Mouse (Mus musculus): ENCODE results near the gene Slc27a5. TPM values are rescaled to one million over a fixed set of nuclear protein-coding genes. Genes with fewer than 3 reads are reported as not detected.

Slc27a5 gene
- polyA plus RNA-seq, 1 experiment from 2014 or later = 0.32 TPM

DNA sequence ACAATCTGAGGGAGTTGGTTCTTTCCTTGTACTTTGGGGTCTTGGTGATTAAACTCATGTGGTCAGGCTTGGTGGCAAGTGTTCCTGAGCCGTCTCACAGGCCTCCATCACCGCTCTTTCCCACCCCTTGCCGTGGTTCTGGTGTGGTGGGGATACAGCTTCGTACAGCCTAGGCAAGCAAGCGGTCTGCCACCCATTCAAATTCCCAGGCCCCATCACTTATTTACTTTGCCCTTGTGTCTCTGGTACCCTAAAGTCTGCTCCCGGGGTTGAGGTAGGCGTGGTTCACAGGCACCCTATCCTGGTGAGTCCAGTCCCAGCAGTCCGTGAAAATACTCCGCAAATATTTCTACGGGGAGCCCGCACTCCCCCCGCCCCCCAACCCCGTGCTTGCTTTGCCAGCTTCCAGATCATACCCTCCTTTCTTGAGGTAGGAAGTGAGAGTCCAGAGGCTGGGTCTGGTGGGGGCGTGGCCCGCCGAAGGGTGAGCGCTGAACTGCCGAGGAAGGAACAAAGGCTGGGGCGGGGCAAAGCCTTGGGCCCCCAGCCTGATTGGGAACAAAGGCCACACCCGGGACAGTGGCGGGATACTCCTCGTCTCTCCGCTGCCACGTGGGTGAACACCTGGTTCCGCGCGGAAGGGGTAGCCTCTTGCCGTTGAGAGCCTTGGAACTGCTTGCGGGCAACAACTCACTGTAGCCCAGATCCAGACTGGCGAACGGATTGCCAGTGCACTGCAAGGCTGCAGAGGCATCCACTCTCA is 25.0 kb upstream of the Slc27a5 start:
- Histone ChIP-seq H3K4me3 (peak overlapping the region; percentile 90), H3K27me3 (no peaks in the 10 kb centered on the region), H3K27ac (replicated peaks) (peak overlapping the region; percentile 98), H3K9me3 (no peaks in the 10 kb centered on the region), H3K9ac (peak overlapping the region; percentile 94), H3K36me3 (peaks cover 27% of the 10 kb centered on the region), H3K4me1 (replicated peaks) (peaks cover 42% of the 10 kb centered on the region), H3K4me2 (peak overlapping the region; percentile 97)
- peak; percentile 33 for ATAC-seq (ENCODE audit: low read depth)
- WGBS = 3% methylated on average over 31 of the region's 31 CpGs

DNA sequence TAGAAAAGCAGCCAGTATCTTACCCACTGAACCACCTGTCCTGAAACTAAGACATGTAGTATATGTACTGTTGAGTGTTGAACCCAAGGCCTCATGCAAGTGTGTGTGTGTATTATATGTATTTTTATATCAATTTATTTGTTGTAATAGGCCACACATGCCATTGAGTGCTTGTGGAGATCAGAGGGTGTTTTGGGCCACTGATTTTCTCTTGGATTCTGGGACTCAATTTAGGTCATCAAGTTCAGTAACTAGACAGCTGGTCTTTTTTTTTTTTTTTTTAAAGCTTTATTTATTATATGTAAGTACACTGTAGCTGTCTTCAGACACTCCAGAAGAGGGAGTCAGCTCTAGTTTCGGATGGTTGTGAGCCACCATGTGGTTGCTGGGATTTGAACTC is 17.2 kb upstream of the Slc27a5 start:
- Histone ChIP-seq H3K9ac (no peak overlapping the region), H3K4me3 (no peak overlapping the region), H3K27me3 (no peaks in the 10 kb centered on the region), H3K27ac (replicated peaks) (no peak overlapping the region), H3K4me1 (replicated peaks) (peaks cover 7% of the 10 kb centered on the region), H3K4me2 (no peak overlapping the region), H3K9me3 (no peaks in the 10 kb centered on the region), H3K36me3 (no peaks in the 10 kb centered on the region)
- WGBS = 91% methylated on average over 1 of the region's 1 CpGs
- ATAC-seq (ENCODE audit: low read depth) = no peak

DNA sequence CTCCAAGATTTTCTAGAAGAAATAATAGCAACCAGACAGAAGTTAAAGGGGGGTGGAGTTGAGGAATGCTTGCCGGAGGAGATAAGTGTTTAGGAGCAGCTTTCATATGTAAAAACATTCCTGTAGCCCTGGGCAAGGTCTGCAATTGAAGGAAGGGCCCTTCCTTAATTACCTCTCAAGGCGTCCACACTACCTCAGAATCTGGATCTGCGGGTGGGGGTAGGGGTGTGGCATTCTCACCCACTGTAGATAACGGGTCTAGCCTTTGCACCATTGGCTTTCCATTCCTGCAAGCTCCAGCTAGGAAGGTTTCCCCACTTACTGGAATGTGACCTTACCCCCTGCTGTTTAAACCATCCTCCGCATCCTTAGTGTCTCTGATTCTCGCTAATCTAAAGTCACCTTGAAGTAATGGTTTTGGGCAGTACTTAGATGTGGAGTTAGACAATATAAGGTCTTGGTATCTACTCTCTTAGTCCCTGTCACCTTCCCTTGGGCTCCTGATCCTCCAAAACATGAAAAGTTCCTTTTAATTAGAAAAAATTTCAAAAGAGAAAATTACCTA is 16.4 kb upstream of the Slc27a5 start:
- no peak overlapping the region for H3K4me3 ChIP-seq
- H3K27ac ChIP-seq (replicated peaks) = no peak overlapping the region
- H3K4me2 ChIP-seq = no peak overlapping the region
- peaks cover 9% of the 10 kb centered on the region for H3K4me1 ChIP-seq (replicated peaks)
- no peak for ATAC-seq (ENCODE audit: low read depth)
- 31% methylated on average over 6 of the region's 6 CpGs for WGBS
- no peaks in the 10 kb centered on the region for H3K9me3 ChIP-seq
- H3K9ac ChIP-seq = 0 out of 2 replicates have a peak overlapping the region, but pooled peaks have one; percentile 38
- H3K36me3 ChIP-seq = no peaks in the 10 kb centered on the region
- H3K27me3 ChIP-seq = no peaks in the 10 kb centered on the region

DNA sequence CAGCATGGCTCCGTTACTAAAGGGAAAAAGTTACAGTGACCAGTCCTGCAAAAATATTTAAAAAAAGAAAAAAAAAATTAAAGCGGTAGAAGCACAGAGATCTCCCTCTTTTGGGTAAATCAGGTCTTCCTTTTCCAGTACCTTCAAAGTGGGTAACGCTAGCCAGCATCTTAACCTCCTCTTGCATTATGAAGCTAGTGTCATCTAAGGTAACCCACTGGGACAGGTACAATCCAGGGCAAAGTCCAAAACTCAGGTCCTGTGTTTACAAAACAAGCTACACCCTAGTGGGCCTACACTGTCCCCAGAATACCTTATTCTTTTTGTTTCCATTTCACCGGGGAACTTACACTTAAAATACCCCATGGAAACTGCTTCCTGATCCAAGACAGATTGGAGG is 15.7 kb upstream of the Slc27a5 start:
- WGBS = 60% methylated on average over 4 of the region's 4 CpGs
- H3K9me3 ChIP-seq = no peaks in the 10 kb centered on the region
- no peaks in the 10 kb centered on the region for H3K27me3 ChIP-seq
- H3K4me1 ChIP-seq (replicated peaks) = peaks cover 12% of the 10 kb centered on the region
- H3K9ac ChIP-seq = peak overlapping the region; percentile 38; the same call in 1 of the 2 replicates
- H3K4me2 ChIP-seq = no peak overlapping the region
- no peak for ATAC-seq (ENCODE audit: low read depth)
- no peak overlapping the region for H3K4me3 ChIP-seq
- H3K27ac ChIP-seq (replicated peaks) = no peak overlapping the region
- H3K36me3 ChIP-seq = no peaks in the 10 kb centered on the region

DNA sequence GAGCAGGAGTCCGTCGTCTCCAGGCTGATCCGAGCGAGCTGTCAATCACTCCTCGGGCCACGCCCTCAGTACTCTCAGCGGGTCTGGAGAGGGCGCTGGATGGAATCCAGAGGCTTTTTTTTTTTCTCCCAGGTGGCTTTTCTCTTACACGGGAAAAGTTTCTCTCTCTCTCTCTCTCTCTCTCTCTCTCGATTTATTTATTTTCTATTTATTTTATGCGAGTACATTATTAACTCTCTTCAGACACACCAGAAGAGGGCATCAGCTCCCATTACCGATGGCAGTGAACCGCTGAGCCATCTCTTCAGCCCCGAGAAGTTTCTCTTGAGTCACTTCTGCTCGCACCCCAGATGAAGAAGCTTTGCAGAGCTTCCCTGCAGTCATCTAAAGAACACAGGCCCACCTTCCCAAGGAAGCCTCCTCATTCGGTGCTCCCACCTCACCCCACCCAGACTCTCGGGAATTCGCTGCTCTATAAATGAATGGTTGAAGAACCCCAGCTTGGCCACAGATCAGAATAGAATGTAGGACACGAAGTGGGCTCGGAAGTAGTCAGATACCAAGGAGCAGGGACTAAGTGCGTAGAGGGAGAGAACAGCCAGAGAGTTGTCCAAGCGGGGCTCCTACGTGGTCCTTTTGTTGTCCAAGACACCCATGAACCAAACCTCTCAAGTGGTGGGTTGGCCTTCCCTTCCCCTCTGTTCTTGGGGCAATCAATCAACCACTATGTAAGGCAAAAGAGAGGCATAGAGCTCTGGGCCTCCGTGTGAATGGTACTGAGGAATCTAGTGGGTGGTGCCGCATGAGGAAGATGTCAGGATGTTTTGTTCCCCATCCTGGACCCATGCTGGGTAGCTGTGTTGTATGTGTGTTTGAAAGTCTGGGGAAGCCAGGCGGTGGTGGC is 12.3 kb upstream of the Slc27a5 start, which contains the start of gene Zbtb45:
Zbtb45 (minus strand) TSS at position 30 of the 904 bp plus-strand sequence.
- 4% methylated on average over 26 of the region's 26 CpGs for WGBS
- Histone ChIP-seq H3K4me3 (peak within 1 kb of the TSS; percentile 74), H3K9me3 (no peaks in the 10 kb centered on the region), H3K9ac (peak within 1 kb of the TSS; percentile 81), H3K27ac (replicated peaks) (peak within 1 kb of the TSS; percentile 96), H3K36me3 (peaks cover 24% of the 10 kb centered on the region), H3K4me1 (replicated peaks) (peaks cover 39% of the 10 kb centered on the region), H3K4me2 (peak within 1 kb of the TSS; percentile 86), H3K27me3 (peaks cover 9% of the 10 kb centered on the region)
- no peak for ATAC-seq (ENCODE audit: low read depth)

DNA sequence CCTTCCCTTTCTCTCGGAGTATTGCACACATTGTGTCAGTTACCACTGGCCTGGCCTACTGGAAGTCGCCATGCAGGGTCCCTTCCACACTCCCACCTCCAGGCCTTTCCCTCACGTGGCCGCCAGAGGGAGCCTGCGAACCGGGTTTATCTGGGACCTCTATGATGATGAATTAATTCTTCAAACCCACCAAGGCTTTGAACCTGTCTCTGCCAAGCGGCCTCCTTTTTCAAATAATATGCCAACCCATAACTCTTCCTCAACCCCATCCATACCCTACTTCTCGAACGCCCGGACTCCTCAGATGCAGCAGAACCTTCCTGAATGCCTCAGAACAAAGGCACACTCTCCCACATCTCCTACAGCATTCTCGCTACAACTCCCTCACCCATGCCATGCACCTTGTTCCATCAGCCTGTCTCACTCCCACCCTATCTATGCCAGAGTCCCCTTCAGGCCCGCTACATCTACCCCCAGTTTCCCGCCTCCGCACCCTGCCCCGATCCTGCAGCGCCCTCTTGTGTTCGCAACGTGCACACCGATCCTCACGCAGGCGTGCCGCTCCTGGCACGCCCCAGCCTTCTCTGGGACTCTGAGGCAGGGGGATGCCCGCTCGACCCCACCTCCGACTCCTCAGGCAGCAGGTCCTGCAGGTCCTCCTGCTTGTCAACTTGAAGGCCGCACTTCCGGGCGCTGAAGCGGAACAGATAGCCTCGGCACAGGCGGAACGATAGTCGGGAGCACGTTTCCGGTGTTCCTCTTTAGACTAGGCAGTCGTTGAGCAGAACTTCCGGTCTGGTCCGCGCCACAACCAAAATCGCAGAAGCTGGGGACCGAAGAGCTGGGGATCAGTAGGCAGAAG is 11.4 kb upstream of the Slc27a5 start:
- H3K27me3 ChIP-seq = peaks cover 9% of the 10 kb centered on the region
- H3K9me3 ChIP-seq = no peaks in the 10 kb centered on the region
- peaks cover 31% of the 10 kb centered on the region for H3K36me3 ChIP-seq
- peaks cover 39% of the 10 kb centered on the region for H3K4me1 ChIP-seq (replicated peaks)
- under 1% methylated on average over 42 of the region's 42 CpGs for WGBS
- H3K27ac ChIP-seq (replicated peaks) = peak overlapping the region; percentile 96
- peak overlapping the region; percentile 74 for H3K4me3 ChIP-seq
- peak; percentile 88 for ATAC-seq (ENCODE audit: low read depth)
- peak overlapping the region; percentile 86 for H3K4me2 ChIP-seq
- H3K9ac ChIP-seq = peak overlapping the region; percentile 81

DNA sequence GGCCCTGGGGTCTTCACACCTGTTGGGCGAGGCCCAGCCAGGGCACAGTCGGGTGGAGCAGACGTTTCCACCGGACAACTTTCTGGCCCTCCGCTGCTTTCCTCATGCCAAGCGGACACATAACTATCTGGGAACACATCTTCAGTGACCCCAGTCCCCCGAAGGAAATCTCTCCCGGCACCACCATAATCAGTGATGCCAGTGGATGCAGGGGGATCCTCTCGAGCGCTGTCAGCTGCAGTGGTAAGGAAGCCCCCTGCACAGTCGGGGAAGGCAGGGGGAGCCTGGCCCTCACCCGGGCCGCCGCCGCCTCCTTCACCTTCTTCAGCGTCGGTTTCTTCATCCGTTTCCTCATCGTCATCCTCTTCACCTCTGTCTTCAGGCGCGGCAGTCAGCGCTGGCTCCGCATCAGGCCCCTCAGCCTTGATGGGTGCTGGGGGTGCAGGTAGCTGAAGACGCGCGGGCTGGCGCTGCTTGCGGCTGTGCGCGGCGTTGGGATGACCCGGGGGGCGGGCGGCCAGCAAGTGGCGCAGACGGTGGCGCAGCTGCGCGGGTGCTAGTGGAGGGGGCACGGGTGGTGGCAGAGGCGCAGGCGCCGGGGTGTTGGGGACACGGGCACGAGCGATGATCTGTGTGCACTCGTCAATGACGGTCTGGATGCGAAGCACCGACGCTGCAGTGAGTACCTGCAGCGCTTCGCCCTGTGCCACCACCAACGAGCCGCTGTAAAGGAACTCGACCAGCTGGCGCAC is 9.5 kb upstream of the Slc27a5 start:
- peaks cover 42% of the 10 kb centered on the region for H3K36me3 ChIP-seq
- H3K9ac ChIP-seq = peak overlapping the region; percentile 81
- H3K4me3 ChIP-seq = peak overlapping the region; percentile 26
- WGBS = 30% methylated on average over 57 of the region's 57 CpGs
- peaks cover 39% of the 10 kb centered on the region for H3K4me1 ChIP-seq (replicated peaks)
- H3K27ac ChIP-seq (replicated peaks) = 0 out of 2 replicates have a peak overlapping the region, but pooled peaks have one; percentile 33
- no peak for ATAC-seq (ENCODE audit: low read depth)
- H3K27me3 ChIP-seq = peaks cover 9% of the 10 kb centered on the region
- no peaks in the 10 kb centered on the region for H3K9me3 ChIP-seq
- H3K4me2 ChIP-seq = peak overlapping the region; percentile 86

DNA sequence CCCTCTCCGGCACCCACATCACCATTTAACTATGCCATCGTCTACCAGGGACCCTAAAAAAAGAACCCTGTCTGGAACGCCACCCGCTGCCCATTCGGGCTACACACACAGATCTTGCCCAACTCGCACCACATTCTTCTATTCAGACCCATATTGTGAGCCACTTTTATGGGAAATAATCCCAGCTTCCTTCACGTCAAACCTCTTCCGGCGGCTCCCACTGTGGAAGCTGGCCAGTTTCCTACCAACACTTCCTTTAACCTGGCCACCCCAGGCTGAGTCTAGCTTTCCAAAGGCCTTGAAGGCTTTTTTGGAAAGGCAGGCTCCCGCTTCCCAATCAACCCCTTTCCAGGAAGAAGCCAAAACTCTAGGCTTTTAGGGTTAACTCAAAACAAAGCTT is 8.5 kb upstream of the Slc27a5 start:
- 80% methylated on average over 10 of the region's 10 CpGs for WGBS
- Histone ChIP-seq H3K27ac (replicated peaks) (no peak overlapping the region), H3K27me3 (peaks cover 9% of the 10 kb centered on the region), H3K36me3 (peaks cover 42% of the 10 kb centered on the region), H3K4me2 (no peak overlapping the region), H3K4me3 (no peak overlapping the region), H3K9me3 (no peaks in the 10 kb centered on the region), H3K4me1 (replicated peaks) (peaks cover 39% of the 10 kb centered on the region), H3K9ac (no peak overlapping the region)
- ATAC-seq (ENCODE audit: low read depth) = no peak

DNA sequence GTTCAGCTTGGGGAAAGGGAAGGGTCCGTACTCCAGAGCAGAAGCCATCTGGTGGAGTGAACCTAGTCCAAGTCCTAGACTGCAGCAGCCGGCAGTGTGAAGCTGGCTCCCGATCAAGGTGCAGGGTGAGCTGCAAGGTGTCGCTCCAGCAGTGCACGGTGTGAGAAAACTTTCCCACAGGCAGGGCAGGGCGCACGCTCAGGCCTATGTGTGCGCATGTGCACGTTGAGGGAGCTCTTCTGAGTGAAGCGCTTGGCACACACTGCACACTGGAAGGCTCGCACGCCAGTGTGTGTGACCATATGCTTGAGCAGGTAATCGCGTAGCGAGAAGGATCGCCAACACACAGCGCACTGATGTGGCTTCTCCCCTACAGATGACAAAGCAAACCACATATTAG is 8.0 kb upstream of the Slc27a5 start:
- Histone ChIP-seq H3K36me3 (peaks cover 42% of the 10 kb centered on the region), H3K4me3 (no peak overlapping the region), H3K27ac (replicated peaks) (no peak overlapping the region), H3K4me1 (replicated peaks) (peaks cover 39% of the 10 kb centered on the region), H3K9ac (no peak overlapping the region; the same call in 1 of the 2 replicates), H3K27me3 (peaks cover 9% of the 10 kb centered on the region), H3K4me2 (no peak overlapping the region), H3K9me3 (no peaks in the 10 kb centered on the region)
- ATAC-seq (ENCODE audit: low read depth) = no peak
- 91% methylated on average over 17 of the region's 17 CpGs for WGBS

DNA sequence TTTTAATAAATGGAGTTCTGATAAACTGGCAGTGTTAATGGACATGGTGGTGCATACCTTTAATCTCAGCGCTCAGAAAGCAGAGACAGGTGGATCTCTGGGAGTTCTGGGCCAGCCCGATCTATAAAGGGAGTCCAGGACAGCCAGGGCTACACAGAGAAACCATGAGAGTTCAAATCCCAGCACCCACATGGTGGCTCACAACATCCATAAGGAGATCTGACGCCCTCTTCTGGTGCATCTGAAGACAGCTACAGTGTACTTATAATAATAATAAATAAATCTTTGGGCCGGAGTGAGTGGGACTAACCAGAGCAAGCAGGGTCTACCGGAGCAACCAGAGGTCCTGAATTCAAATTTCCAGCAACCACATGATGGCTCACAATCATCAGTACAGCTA is 5.4 kb upstream of the Slc27a5 start:
- peaks cover 24% of the 10 kb centered on the region for H3K4me1 ChIP-seq (replicated peaks)
- no peak overlapping the region for H3K4me2 ChIP-seq
- no peaks in the 10 kb centered on the region for H3K9me3 ChIP-seq
- no peak overlapping the region for H3K4me3 ChIP-seq
- H3K9ac ChIP-seq = no peak overlapping the region
- H3K27me3 ChIP-seq = peaks cover 9% of the 10 kb centered on the region
- ATAC-seq (ENCODE audit: low read depth) = no peak
- 75% methylated on average over 5 of the region's 5 CpGs for WGBS
- H3K36me3 ChIP-seq = peaks cover 42% of the 10 kb centered on the region
- H3K27ac ChIP-seq (replicated peaks) = no peak overlapping the region

DNA sequence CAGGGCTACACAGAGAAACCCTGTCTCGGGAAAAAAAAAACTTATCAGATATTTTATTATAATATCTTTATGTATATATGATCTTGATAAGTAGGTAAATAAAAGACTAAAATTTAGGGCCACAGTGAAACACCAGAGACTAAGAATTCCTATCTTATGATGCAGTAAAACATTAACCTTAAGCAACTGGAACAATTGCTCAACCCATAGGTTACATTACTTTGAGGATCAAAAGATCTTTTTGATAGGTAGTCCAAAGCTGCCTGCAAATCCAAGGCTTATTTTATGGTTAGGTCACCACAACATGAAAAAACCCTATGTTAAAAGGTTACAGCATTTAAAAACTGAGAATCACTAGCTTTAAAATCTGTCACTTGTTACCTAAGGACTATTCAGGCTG is 3.6 kb upstream of the Slc27a5 start:
- Histone ChIP-seq H3K27me3 (no peaks in the 10 kb centered on the region), H3K9ac (no peak overlapping the region), H3K4me2 (no peak overlapping the region), H3K4me1 (replicated peaks) (peaks cover 7% of the 10 kb centered on the region; the same call in 1 of the 2 replicates), H3K9me3 (no peaks in the 10 kb centered on the region), H3K36me3 (peaks cover 31% of the 10 kb centered on the region), H3K4me3 (no peak overlapping the region), H3K27ac (replicated peaks) (no peak overlapping the region)
- no peak for ATAC-seq (ENCODE audit: low read depth)
- 59% methylated on average over 1 of the region's 1 CpGs for WGBS

Measured in neural tube, embryonic 13.5 days (tissue).